Mouse (Mus musculus): ENCODE results near the gene Abr. TPM values are rescaled to one million over a fixed set of nuclear protein-coding genes. Genes with fewer than 3 reads are reported as not detected.

Gene Abr
- 27.7 and 30.7 TPM in 2 replicates for polyA plus RNA-seq (2015; fragmentation: Nextera tagmentation; extraction: Ambion mirVana)

DNA sequence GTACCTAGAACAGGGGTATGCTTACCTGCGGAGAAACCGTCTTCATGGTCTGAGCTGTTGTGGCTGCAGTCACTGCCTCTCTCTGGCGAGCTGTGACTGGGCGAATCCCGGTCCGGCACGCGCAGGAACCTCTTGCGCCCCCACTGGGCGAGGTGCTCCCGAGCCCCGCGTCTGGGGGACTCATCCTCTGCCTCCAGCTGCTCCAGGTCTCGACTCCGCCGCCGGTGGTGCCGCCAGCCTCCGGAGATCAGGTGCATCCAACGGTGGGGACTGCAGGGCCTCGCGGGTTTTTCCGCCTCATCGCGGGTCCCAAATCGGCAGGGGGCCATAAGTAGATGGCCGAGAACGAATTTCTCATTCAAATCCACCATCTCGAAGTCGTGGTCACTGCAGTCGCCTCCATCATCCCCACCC is at the start of gene Abr:
Gene Abr (minus strand): TSS at position 163 of the 414 bp plus-strand sequence.
- no peaks in the 10 kb centered on the region for H3K36me3 ChIP-seq (ENCODE audit: insufficient read depth, low read length)
- under 1% methylated on average over 31 of the region's 31 CpGs for WGBS
- peak; percentile 72 for DNase-seq (ENCODE audit: low spot score)
- peak within 1 kb of the TSS; percentile 83 for H3K27ac ChIP-seq
- ATAC-seq (replicated peaks; ENCODE audit: low FRiP score, low read depth): 0 out of 2 replicates have a peak, but pooled peaks have one; percentile 26
- H3K27me3 ChIP-seq (ENCODE audit: insufficient read depth, low read length): no peaks in the 10 kb centered on the region; the same call in 1 of the 2 replicates
- peak within 1 kb of the TSS; percentile 77 for H3K9ac ChIP-seq (ENCODE audit: low read depth, low read length)
- TF ChIP-seq CTCF (IDR thresholded peaks at IDR 0.05; ENCODE audit: low read depth): peak; percentile 56
- no peaks in the 10 kb centered on the region for H3K4me1 ChIP-seq (replicated peaks; ENCODE audit: insufficient read depth, low read length)
- peak within 1 kb of the TSS; percentile 74 for H3K4me3 ChIP-seq (replicated peaks; ENCODE audit: low read depth, low read length)
- no peaks in the 10 kb centered on the region for H3K9me3 ChIP-seq (replicated peaks; ENCODE audit: low read length)
- H3K4me2 ChIP-seq (ENCODE audit: low read length): peak within 1 kb of the TSS; percentile 98

DNA sequence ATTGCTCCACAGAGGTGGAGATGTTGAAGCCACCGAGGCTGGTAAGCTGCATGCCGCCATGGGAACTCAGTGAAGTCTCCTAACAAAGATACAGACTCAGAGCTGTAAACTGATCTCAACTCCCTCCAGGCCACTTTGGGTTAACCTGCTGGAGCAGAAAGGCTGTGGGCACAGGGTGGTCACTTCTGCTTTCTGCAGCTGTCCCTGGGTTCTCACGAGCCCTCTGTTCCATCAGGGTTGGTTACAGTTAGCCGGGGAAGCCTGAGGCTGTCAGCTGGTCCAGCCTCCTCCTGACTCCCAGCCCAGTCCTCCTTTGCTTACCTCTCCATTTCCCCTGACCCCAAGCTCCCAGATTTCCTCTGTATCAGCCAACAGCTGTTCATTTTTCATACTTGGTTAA is 45.7 kb upstream of the Abr start:
- no peak for ATAC-seq (replicated peaks; ENCODE audit: low FRiP score, low read depth)
- no peak for TF ChIP-seq CTCF (IDR thresholded peaks at IDR 0.05; ENCODE audit: low read depth)
- Histone ChIP-seq H3K36me3 (ENCODE audit: insufficient read depth, low read length) (no peaks in the 10 kb centered on the region), H3K9me3 (replicated peaks; ENCODE audit: low read length) (no peaks in the 10 kb centered on the region), H3K27ac (no peak overlapping the region), H3K4me3 (replicated peaks; ENCODE audit: low read depth, low read length) (no peak overlapping the region), H3K27me3 (ENCODE audit: insufficient read depth, low read length) (peaks cover 24% of the 10 kb centered on the region), H3K4me2 (ENCODE audit: low read length) (no peak overlapping the region), H3K4me1 (replicated peaks; ENCODE audit: insufficient read depth, low read length) (peaks cover 14% of the 10 kb centered on the region; the same call in 1 of the 2 replicates), H3K9ac (ENCODE audit: low read depth, low read length) (no peak overlapping the region)
- DNase-seq (ENCODE audit: low spot score): no peak
- 31% methylated on average over 4 of the region's 4 CpGs for WGBS

DNA sequence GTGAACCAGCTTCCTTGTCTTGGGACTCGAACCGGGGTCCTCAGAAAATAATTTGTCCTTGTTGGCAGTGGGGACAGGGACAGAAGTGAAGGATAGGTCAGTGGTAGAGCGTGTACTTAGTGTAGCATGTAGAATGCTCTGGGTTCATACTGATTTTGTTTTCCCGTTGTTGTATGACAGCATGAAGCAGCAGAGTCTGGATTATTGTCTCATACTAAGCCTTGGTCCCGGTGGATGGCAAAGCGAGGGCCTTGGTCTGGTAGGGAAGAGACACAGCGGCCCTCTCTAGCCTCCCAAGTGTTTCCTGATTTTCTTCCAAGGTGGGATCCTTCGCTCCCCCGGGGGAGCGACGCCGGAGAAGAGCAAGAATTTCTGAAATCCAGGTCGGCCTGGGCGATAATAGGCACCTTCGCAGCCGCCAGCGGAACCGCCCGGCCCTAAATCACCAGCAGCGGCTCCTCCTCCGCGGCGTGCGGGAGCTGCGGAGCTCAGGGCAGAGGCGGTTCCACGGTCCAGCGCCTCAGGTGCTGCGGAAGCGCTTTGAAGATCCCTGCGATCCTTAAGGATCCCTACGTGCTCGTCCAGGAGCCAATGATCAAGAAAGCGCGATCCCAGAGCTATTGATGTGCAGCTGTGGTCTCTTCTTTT is 44.0 kb upstream of the Abr start:
- Histone ChIP-seq H3K4me3 (replicated peaks; ENCODE audit: low read depth, low read length) (peak overlapping the region; percentile 28), H3K27ac (no peak overlapping the region), H3K9ac (ENCODE audit: low read depth, low read length) (0 out of 2 replicates have a peak overlapping the region, but pooled peaks have one; percentile 33), H3K36me3 (ENCODE audit: insufficient read depth, low read length) (no peaks in the 10 kb centered on the region), H3K4me1 (replicated peaks; ENCODE audit: insufficient read depth, low read length) (peaks cover 5% of the 10 kb centered on the region; the same call in 1 of the 2 replicates), H3K9me3 (replicated peaks; ENCODE audit: low read length) (no peaks in the 10 kb centered on the region), H3K27me3 (ENCODE audit: insufficient read depth, low read length) (0 out of 2 replicates have a peak, but pooled peaks cover 7% of the 10 kb centered on the region), H3K4me2 (ENCODE audit: low read length) (peak overlapping the region; percentile 52)
- 8% methylated on average over 35 of the region's 35 CpGs for WGBS
- ATAC-seq (replicated peaks; ENCODE audit: low FRiP score, low read depth) (no peak), DNase-seq (ENCODE audit: low spot score) (peak; percentile 49)
- TF ChIP-seq CTCF (IDR thresholded peaks at IDR 0.05; ENCODE audit: low read depth): no peak

DNA sequence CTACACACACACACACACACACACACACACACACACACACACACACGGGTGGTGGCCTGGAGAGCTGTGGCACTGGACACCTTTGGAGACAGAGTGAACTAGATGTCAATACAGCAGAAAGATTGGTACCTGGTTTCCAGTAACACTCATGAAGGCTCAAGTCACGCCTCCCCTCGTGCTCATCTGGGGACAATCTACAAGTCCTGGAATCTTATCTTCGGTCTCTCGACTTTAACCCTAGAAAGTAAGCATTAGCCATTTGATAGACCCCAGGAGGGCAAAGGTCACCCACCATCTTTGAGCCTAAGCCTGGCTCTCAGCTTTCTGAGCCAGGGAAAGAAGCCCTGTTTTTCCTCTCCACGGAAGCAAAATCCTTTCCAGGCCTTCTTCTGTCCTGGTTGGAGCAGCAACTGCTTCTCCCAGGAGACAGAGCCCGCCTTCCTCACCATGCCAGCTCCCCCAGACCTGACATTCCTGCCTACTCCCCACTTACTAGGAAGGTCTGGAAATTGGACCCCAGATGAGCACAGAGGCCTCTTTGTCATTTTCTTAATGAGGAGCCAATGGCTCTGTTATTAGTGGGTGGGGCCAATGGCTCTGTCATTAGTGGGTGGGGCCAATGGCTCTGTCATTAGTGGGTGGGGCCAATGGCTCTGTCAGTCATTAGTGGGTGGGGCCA is 39.8 kb upstream of the Abr start:
- no peaks in the 10 kb centered on the region for H3K9me3 ChIP-seq (replicated peaks; ENCODE audit: low read length)
- H3K4me2 ChIP-seq (ENCODE audit: low read length): no peak overlapping the region
- 52% methylated on average over 7 of the region's 7 CpGs for WGBS
- no peak for ATAC-seq (replicated peaks; ENCODE audit: low FRiP score, low read depth)
- no peaks in the 10 kb centered on the region for H3K36me3 ChIP-seq (ENCODE audit: insufficient read depth, low read length)
- H3K27ac ChIP-seq: no peak overlapping the region
- 0 out of 2 replicates have a peak, but pooled peaks cover 5% of the 10 kb centered on the region for H3K27me3 ChIP-seq (ENCODE audit: insufficient read depth, low read length)
- TF ChIP-seq CTCF (IDR thresholded peaks at IDR 0.05; ENCODE audit: low read depth): no peak
- no peak overlapping the region for H3K4me3 ChIP-seq (replicated peaks; ENCODE audit: low read depth, low read length)
- peaks cover 5% of the 10 kb centered on the region; the same call in 1 of the 2 replicates for H3K4me1 ChIP-seq (replicated peaks; ENCODE audit: insufficient read depth, low read length)
- no peak overlapping the region for H3K9ac ChIP-seq (ENCODE audit: low read depth, low read length)
- DNase-seq (ENCODE audit: low spot score): no peak

DNA sequence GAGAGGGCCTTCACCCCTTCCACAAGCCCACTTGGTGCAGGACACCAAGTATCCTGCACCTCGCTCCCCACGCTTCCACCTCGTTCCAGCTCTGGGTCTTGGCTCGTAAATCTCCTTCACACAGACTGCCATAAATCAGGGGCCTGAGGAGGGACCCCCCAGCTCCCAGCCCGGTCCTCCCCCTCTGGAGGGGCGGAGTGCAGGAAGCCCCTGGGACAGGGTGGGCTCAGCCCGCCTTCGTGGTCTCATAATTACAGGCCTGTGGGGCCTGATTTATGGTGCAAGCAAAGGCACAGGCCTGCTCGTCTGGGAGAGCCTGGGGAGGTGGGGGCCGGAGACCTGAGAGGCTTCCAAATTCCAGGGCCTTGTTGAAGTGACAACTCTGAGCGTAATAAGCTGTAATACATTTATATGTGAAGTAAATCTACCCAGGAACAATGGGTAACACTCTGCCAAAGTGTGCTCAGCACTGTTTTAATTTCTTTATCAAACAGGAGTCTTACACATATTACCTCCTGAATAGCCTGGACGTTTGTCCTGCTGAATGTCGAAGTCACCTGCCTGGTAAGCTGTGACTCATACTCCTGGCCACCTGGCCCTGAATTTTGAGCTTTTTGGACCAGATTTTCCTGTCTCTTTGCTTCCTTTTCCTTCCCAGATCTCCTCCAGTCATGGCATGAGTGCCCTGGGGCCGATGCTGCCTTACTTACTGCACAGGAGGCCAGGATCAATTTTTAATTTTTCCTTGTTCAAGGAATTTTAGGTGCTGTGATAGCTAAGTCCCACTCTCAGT is 37.2 kb upstream of the Abr start:
- Histone ChIP-seq H3K36me3 (ENCODE audit: insufficient read depth, low read length) (no peaks in the 10 kb centered on the region), H3K4me2 (ENCODE audit: low read length) (no peak overlapping the region), H3K9me3 (replicated peaks; ENCODE audit: low read length) (no peaks in the 10 kb centered on the region), H3K4me1 (replicated peaks; ENCODE audit: insufficient read depth, low read length) (no peaks in the 10 kb centered on the region), H3K9ac (ENCODE audit: low read depth, low read length) (no peak overlapping the region), H3K27me3 (ENCODE audit: insufficient read depth, low read length) (0 out of 2 replicates have a peak, but pooled peaks cover under 1% of the 10 kb centered on the region), H3K27ac (no peak overlapping the region), H3K4me3 (replicated peaks; ENCODE audit: low read depth, low read length) (no peak overlapping the region)
- WGBS: 25% methylated on average over 14 of the region's 14 CpGs
- peak; percentile 59 for DNase-seq (ENCODE audit: low spot score)
- ATAC-seq (replicated peaks; ENCODE audit: low FRiP score, low read depth): no peak; the same call in 1 of the 2 replicates
- no peak for TF ChIP-seq CTCF (IDR thresholded peaks at IDR 0.05; ENCODE audit: low read depth)

DNA sequence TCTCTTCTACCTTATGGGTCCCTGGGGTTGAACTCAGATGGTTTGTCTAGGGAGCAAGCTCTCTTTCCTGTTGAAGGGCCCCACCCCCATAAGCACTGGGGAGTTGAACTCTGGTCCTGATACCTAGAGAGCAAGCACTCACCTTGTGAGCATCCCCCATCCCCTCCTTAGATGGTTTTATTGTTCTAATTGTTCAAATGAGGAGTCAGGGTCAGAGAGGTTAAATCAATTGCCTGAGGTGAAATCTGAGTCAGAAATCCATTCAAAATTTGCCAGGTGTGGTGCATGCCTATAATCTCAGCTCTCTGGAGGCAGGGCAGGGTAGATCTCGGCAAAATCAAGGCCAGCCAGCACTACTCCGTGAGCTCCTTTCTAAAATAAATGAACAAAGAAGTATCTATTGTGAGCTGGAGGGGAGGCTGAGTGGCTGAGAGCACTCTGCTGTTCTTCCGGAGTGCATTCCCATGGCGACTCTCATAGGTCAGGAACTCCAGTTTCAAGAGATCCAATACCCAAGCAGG is 35.4 kb upstream of the Abr start:
- no peak overlapping the region for H3K4me2 ChIP-seq (ENCODE audit: low read length)

More for the DNA sequence above, 35.4 kb upstream of the Abr start:
- H3K27me3 ChIP-seq (ENCODE audit: insufficient read depth, low read length): no peaks in the 10 kb centered on the region
- H3K4me3 ChIP-seq (replicated peaks; ENCODE audit: low read depth, low read length): no peak overlapping the region
- no peaks in the 10 kb centered on the region for H3K9me3 ChIP-seq (replicated peaks; ENCODE audit: low read length)
- 43% methylated on average over 4 of the region's 4 CpGs for WGBS
- TF ChIP-seq CTCF (IDR thresholded peaks at IDR 0.05; ENCODE audit: low read depth): no peak
- no peaks in the 10 kb centered on the region for H3K36me3 ChIP-seq (ENCODE audit: insufficient read depth, low read length)
- H3K27ac ChIP-seq: no peak overlapping the region
- DNase-seq (ENCODE audit: low spot score) (no peak), ATAC-seq (replicated peaks; ENCODE audit: low FRiP score, low read depth) (no peak)
- H3K4me1 ChIP-seq (replicated peaks; ENCODE audit: insufficient read depth, low read length): no peaks in the 10 kb centered on the region
- no peak overlapping the region for H3K9ac ChIP-seq (ENCODE audit: low read depth, low read length)

Measured in kidney, postnatal 0 days (tissue).